Mouse (Mus musculus) fibroblast of lung, adult 2 months (primary cell): Measurements from ENCODE around the gene Cbl.

Source experiments
- DNase-seq: peaks from one replicate; pipeline ENCODE4 v3.0.0-alpha.2; 2011; ENCODE audit warnings: low read depth

Gene Cbl

DNA sequence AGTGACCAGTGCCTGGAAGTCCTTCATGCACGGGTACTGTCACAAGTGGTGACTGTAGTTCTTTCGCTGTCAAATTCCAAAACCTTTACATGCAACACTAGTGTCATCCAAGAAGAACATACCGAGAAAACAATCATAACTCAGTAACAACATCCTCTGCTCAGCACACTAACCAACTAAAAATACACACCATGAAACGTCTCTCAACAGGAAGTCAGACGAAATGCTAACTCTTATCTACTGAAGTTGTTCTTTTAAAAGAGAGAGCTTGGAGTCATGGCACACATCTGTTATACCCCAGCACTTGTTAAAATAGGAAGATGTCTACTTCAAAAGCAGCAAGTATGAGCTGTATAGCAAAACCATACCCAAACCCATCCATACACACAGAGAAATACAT lies 52.3 kb downstream of the Cbl start:
- DNase-seq, result no peak

GRCm38 (mm10) chr9:44178811-44179210 lies 55.0 kb downstream of the Cbl start:
- DNase-seq, result no peak

DNA sequence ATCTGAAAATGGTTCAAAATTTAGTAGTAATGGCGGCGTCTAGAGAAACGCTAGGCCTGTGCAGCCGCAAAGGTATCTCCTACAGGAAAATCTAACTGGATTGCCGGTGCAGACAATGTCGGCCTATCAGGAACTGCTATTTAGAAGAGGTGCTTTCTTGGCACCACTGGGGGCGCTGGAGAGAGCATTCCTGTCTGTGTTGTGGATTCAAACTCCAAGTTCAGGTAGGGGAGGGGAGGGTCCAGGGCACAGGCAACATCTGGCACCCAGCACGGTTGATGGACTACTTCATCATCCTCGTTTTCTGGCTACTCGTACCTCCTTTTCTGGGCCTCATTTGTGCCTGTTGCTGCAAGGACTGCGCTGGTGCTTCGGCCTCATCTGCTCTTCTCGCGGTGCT lies 55.5 kb downstream of the Cbl start:
- DNase-seq, result no peak

GRCm38 (mm10) chr9:44177405-44177804 lies 56.4 kb downstream of the Cbl start:
- DNase-seq, result no peak

GRCm38 (mm10) chr9:44175957-44176356 lies 57.9 kb downstream of the Cbl start:
- DNase-seq, result no peak

DNA sequence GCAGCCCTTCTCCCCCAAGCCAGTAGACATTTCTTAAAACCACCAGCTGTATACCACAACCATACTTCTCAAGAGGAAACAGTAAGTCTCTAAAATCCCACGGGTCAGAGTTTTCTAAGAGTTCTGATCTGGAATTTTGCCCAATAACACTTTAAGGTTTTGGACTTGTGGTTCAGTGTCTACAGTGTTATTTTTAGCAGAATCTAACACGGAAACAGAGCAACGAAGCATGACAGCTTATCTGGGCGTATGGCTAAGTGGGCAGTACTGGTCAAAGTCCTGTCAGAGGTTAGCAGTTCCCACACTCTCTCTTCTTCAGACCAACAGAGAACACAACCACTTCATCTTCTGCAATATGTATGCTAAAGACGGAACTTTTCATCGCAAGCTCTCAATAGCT lies 58.3 kb downstream of the Cbl start:
- DNase-seq, result peak; percentile 40

GRCm38 (mm10) chr9:44170691-44171151 lies 63.1 kb downstream of the Cbl start:
- DNase-seq, result peak; percentile 40

- DNase-seq, result no peak
Measured at GRCm38 (mm10) chr9:44168931-44169330, 64.9 kb downstream of the Cbl start.

DNA sequence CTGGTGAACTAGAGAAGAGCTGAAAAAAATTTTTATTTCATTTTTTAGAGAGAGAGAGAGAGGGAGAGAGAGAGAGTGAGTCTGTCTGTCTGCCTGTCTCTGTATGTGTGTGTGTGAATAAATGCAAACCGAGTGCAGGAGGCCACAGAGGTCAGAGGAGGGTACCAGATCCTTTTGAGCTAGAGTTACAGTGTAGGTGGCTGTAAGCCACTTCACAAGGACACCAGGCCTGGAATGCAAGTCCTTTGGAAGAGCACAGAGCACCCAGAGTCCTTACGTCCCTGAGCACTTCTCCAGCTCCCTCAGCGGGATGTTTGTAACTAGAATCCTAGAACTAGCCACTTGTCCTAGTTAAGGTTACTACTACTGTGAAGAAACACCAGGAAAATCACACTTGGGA lies 74.0 kb downstream of the Cbl start:
- DNase-seq, result no peak

DNA sequence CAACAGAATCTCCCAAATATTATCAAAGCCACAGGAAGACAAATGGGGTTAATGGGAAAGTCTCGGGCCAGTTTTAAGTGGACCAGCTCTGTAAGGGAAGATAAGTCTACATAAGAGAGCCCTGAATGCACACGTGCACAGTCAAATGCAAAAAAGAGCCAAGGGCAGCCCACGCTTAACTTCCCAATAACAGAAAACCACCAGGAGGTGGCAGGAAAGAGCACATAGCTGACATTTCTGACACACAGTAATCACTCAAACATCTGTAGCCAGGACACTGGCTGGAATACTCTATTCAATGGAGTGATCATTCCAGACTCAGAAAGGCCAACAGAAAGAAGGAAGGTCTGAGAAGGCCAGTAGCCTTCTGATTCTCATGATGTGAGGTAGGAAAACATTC lies 86.6 kb downstream of the Cbl start:
- DNase-seq, result no peak

DNA sequence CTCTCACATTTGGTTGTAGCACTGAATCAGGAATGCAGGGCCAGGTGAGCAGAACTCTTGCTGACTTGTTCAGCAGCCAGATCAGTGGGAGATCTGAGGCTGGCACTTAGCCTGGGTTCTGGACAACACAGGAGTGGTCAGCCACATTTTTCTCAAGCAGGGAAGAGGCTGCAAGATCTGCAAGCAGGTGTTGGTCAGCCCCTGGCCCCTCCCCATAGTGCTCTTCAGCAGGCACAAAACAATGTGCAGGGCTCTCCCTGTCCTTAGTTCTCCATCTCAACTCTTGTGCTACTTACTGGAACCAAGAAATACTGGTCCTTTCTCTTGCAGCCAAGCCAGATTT lies 89.2 kb downstream of the Cbl start:
- no peak for DNase-seq

DNA sequence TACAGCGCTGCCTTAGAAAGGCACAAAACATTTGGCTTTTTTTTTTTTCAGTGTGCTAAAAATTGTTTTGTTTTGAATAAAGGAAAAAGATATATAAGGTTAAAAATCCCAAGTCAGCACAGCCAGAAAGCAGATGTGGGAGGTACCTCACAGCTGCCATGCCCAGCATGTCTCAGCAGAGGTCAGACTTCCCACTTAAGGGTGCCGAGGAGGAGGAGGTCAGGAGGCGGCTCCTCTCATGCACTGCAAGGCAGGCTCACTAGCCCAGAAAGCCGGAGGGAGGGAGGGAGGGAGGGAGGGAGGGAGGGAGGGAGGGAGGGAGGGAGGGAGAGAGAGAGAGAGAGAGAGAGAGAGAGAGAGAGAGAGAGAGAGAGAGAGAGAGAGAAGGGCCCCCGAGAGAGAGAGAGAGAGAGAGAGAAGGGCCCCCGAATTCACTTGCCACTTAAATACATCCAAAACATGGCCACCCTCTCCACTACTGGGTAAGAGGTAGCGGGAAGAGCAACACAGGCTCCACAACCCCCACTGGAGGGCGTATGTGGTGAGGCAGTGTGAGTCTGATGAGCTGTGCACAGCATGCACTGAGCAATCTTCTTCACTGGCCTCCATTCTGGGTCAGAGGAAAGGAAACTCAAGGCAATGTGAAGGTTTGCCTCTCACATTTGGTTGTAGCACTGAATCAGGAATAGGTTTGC lies 89.7 kb downstream of the Cbl start:
- DNase-seq, result no peak

DNA sequence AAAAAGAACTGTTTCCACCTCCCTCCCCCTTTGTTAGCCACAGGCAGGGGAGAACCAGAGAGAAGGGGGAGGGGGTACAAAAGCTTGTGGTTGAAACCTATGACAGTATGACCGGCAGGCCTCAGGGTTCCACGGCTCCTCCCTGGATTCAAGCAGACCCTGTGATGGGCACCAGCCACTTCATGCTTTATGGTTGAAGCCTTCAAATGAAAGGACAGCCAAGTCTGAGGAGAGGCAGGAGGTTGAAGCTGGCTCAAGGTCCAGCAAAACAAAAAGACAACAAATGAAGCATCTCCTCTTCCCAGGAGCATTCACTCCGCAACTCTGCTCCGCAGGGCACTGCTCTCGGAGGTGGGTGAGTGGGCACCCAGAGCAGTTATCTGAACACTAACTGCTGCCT lies 90.4 kb downstream of the Cbl start:
- DNase-seq, result no peak

DNA sequence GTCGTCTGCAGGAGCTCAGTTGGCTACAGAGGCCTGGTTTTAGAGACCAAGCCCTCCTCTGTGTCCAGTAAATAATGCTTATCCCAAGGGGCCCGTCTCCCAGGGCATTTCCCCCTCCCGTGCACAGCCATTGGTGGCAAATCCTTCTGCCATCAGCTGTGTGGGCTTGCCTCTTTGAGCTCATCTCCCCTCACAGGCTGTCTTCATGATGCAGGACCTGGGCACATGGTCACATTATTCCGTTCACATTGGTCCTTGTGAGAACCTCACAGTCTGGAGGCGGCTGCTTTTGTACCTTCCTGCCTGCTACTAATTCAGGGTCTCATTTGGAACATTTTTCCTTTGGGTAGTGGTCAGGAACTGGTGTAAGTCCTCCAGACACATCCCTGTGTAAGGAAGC lies 91.9 kb downstream of the Cbl start:
- DNase-seq, result no peak

- no peak for DNase-seq
Measured at GRCm38 (mm10) chr9:44137846-44138245, 96.0 kb downstream of the Cbl start.

- DNase-seq, result no peak
Measured at GRCm38 (mm10) chr9:44135731-44136411, 98.0 kb downstream of the Cbl start.

- DNase-seq, result no peak
Measured at GRCm38 (mm10) chr9:44134851-44135730, 98.8 kb downstream of the Cbl start.

GRCm38 (mm10) chr9:44134101-44134850 lies 99.6 kb downstream of the Cbl start, which contains the start of gene Mcam:
Mcam (plus strand) TSS chr9:44134469.
- DNase-seq, result no peak

DNA sequence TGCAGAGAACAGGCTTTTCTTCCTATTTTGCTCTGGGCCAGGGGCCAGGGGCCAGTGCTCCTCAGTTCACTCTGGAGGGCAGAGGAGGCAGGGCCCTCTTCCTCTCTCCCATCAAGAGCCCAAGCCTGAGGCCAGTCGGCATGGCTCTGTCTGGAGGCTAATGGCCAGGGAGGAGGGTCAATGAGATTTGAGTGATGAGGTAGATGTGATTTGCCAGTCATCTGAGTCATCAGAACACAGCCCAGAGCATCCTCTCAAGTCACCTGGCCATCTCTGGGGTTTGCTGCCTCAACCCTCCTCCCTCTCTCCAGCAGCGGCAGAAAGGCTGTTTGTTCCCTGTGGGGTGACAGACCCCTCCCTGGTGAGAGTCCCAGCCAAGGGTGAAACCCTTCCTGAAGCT lies 100.6 kb downstream of the Cbl start:
- no peak for DNase-seq

DNA sequence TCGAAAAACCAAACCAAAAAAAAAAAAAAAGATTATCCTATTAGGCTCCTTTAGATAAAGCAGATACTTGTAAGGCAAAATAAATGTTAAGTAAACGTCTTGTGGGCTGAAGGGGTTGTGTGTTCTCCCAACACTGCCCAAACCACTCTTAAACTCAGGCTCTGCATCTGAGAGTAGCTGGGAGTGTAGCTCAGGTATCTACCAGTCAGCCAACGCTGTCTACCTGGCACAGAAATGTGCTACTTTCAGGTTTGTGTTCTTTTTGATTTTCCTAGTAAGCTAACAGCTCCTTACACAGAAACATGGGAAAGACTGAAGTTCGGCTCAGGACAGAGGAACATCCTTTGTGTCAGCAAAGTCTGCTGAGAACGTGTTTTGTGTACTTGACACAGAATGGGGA lies 101.6 kb downstream of the Cbl start:
- no peak for DNase-seq

- no peak for DNase-seq
Measured at GRCm38 (mm10) chr9:44131276-44131590, 102.6 kb downstream of the Cbl start.

GRCm38 (mm10) chr9:44130581-44131275 lies 103.1 kb downstream of the Cbl start:
- no peak for DNase-seq
